Mouse (Mus musculus): Measurements from ENCODE around the gene Dlgap5.

The Dlgap5 gene

DNA sequence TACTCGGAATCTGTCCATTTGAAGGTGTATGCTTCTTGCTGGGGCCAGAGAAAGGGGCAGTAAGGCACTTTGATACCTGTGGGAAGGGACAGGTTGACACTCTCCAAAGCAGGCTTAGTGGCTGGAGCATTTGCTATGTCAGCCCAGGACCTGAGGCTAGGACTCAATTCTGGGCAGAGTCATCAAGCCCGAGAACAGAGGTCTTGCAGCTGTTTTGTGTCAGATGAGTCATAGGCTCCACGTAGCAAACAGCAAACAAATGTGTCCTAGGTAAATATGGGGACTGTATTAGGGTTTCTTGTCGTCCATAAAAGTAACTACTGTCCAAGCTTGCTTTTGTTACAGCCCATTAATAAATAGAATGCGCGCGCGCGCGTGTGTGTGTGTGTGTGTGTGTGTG is 65.9 kb downstream of the Dlgap5 start:
- DNase-seq (ENCODE audit: low spot score in 2 of 2): no peak

DNA sequence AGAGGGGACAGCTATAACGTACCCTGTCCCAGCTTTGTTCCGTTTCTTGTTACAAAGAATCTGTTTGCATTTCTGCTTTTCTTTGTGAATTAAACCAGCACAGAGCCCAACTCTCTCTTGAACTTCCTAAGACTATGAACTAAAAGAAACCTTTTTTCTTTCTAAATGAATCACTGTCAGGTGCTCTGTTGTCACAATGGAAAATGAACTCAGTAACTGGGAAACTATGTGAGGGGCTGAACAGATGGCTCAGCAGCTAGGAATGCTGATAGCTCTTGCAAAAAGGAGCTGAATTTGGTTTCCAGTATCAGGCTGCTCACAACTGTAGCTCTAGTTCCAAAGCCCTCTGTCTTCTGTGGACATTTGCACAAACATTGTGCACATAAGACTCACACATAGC is 67.2 kb downstream of the Dlgap5 start:
- no peak for DNase-seq (ENCODE audit: low spot score in 2 of 2)

DNA sequence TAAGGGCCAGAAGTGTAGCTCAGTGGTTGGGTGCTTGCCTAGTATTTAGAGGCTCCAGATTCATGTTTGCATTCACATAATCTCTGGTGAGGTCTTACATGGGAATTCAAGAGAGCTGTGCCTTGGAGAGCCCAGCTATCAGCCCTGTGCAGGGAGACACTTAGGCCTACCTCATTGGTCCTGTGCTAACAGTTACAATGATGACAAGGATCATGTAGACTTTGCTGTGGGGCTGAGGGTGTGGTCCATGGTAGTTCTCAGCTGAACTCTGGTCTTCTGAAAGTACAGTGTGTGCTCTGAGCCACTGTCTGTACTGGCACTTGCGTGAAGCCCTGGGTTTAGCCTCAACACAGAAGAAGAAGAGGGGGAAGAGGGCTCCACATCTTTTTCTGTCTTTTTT is 71.5 kb downstream of the Dlgap5 start:
- DNase-seq (ENCODE audit: low spot score in 2 of 2): no peak

DNA sequence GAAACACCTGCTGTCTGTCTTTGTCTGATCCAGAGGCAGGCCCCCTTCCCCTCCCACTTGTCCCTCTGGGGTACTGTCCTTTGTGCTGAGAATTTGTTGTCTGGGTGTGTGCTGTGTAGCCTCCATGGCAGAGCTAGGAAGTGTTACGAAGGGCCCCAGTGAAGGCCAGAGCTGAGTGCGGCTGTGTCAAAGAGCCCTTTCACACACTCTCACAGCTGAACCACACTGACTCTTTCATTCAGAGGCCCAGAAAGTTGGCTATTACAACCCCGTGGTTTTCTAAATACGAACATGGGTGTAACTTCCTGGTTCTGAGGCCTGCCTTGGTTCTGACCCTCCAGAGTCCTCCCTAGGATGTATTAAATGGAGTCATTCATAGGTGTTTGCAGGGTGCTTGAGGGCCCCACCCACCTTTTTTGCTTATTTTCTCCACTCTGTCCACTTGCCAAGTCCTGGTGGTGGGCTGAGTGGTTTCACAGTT is 76.4 kb downstream of the Dlgap5 start:
- DNase-seq (ENCODE audit: low spot score in 2 of 2): no peak

DNA sequence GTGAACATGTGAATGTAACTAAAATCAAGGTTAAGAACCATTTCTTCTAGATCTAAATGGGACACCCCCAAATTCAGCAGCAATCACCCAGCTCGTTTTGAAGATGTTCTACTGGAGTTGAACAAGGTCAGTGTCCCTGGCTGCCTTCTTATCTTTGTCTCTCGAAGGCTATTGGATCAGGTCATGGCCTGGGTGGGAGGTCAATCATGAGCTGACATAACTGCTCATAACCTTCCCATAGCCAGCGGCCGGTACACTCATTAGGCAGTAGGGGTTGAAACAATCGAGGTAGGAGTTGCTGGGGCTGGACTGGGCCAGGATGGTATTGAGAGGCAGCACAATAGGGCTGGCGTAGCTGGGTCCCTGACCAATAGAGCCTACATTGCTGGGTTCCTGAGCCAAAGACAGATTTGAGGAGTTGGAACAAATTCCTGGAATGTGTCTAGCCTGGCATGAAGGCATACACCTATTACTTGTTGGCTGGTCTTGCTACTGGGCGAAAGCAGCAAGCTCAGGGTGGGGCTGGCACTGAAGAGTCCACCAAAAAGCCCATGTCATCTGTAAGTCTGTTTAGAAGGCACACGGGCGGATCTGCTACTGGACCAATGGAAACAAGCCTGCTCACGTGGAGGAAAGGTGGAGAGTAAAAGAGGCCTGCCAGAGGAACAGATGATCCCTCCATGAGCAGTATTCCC is 77.8 kb downstream of the Dlgap5 start:
- no peak for DNase-seq (ENCODE audit: low spot score in 2 of 2)

All from spleen, postnatal 10 days (tissue).